ENCODE assay signal across 16 mouse cellular contexts in genomic region chr7:81315583-81315982, GRCm38 (mm10). TPM values are rescaled to one million over a fixed set of nuclear protein-coding genes. Genes with fewer than 3 reads are reported as not detected.
DNase-seq lines count a peak whose midpoint lies in the region; ATAC-seq and TF ChIP-seq lines count a peak whose summit lies in the region.
"Had no signal": no experiment of that assay in that cellular context is flagged by ENCODE, and none has a peak within 500 bp of the region (broad histone marks: within the 10 kb centered on the region; RNA-seq: fewer than 3 reads in every experiment).

No protein-coding gene starts in this region.

- no peak overlapping the region for H3K4me3 ChIP-seq in forebrain, embryonic 11.5 days (ENCODE audit: low read depth, low read length)
- H3K4me3 ChIP-seq in forebrain, embryonic 15.5 days = no peak overlapping the region
- no peak overlapping the region for H3K4me3 ChIP-seq in lung, postnatal 0 days (ENCODE audit: low read depth, low read length)
- H3K4me3 ChIP-seq: embryonic facial prominence, embryonic 12.5 days; limb, embryonic 12.5 days had no signal

- H3K27ac ChIP-seq in forebrain, embryonic 11.5 days (ENCODE audit: low read depth, low read length) = no peak overlapping the region
- H3K27ac ChIP-seq in forebrain, embryonic 15.5 days (replicated peaks) = no peak overlapping the region
- H3K27ac ChIP-seq in lung, postnatal 0 days (ENCODE audit: low read length) = no peak overlapping the region
- H3K27ac ChIP-seq: embryonic facial prominence, embryonic 12.5 days; kidney, postnatal 0 days; limb, embryonic 12.5 days; liver, embryonic 14.5 days had no signal

- no peaks in the 10 kb centered on the region for H3K4me1 ChIP-seq in forebrain, embryonic 11.5 days (replicated peaks; ENCODE audit: control insufficient read depth, insufficient read depth, low read length)
- H3K4me1 ChIP-seq in forebrain, embryonic 15.5 days = no peaks in the 10 kb centered on the region
- H3K4me1 ChIP-seq in lung, postnatal 0 days (ENCODE audit: insufficient read depth, low read depth, low read length) = no peaks in the 10 kb centered on the region
- H3K4me1 ChIP-seq: embryonic facial prominence, embryonic 12.5 days had no signal

- no peaks in the 10 kb centered on the region for H3K27me3 ChIP-seq in forebrain, embryonic 11.5 days (ENCODE audit: control insufficient read depth, insufficient read depth, low read length)
- no peaks in the 10 kb centered on the region for H3K27me3 ChIP-seq in forebrain, embryonic 15.5 days
- no peaks in the 10 kb centered on the region for H3K27me3 ChIP-seq in lung, postnatal 0 days (replicated peaks; ENCODE audit: insufficient read depth, low read length)
- H3K27me3 ChIP-seq: embryonic facial prominence, embryonic 12.5 days; limb, embryonic 12.5 days had no signal

- H3K4me2 ChIP-seq in forebrain, embryonic 11.5 days (ENCODE audit: low read depth, low read length, severe bottlenecking) = no peak overlapping the region
- no peak overlapping the region for H3K4me2 ChIP-seq in forebrain, embryonic 15.5 days (replicated peaks)
- H3K4me2 ChIP-seq in lung, postnatal 0 days (replicated peaks; ENCODE audit: low read depth, low read length) = no peak overlapping the region
- H3K4me2 ChIP-seq: embryonic facial prominence, embryonic 12.5 days; limb, embryonic 12.5 days had no signal

- 80% methylated on average over 8 of the region's 8 CpGs for WGBS in forebrain, embryonic 11.5 days
- WGBS in forebrain, embryonic 15.5 days = 76% methylated on average over 8 of the region's 8 CpGs
- WGBS in lung, postnatal 0 days = 43% methylated on average over 8 of the region's 8 CpGs

- TF ChIP-seq EP300 in lung, postnatal 0 days (IDR thresholded peaks at IDR 0.05) = no peak

- ATAC-seq in forebrain, embryonic 11.5 days (replicated peaks; ENCODE audit: low FRiP score) = no peak
- ATAC-seq in forebrain, embryonic 15.5 days (replicated peaks) = no peak
- ATAC-seq in lung, postnatal 0 days = peak; percentile 25; the same call in 1 of the 2 replicates
- ATAC-seq: midbrain, embryonic 16.5 days had no signal

- no peak overlapping the region for H3K9ac ChIP-seq in forebrain, embryonic 11.5 days (ENCODE audit: low read length)
- H3K9ac ChIP-seq in forebrain, embryonic 15.5 days (replicated peaks) = no peak overlapping the region
- no peak overlapping the region for H3K9ac ChIP-seq in lung, postnatal 0 days (replicated peaks; ENCODE audit: low read depth)
- H3K9ac ChIP-seq: embryonic facial prominence, embryonic 12.5 days; limb, embryonic 12.5 days; liver, embryonic 14.5 days had no signal

- TF ChIP-seq CTCF in lung, postnatal 0 days (IDR thresholded peaks at IDR 0.05) = no peak

- peak; percentile 11 for DNase-seq in forebrain, embryonic 11.5 days (ENCODE audit: low spot score)
- DNase-seq in lung, postnatal 0 days (ENCODE audit: low spot score) = peak; percentile 19
- DNase-seq in lung, postnatal 25 days (ENCODE audit: low spot score) = no peak
- peak; percentile 76 for DNase-seq in 3T3-L1 (ENCODE audit: low read depth, low spot score)
- peak; percentile 70 for DNase-seq in fibroblast of lung, adult 2 months (ENCODE audit: low read depth)
- no peak for DNase-seq in left cerebral cortex, postnatal 25 days (ENCODE audit: low spot score in 2 of 2)
- DNase-seq: cerebellum, adult 8-10 months; layer of hippocampus, adult 9-11 months; right cerebral cortex, postnatal 25 days; thymus, postnatal 4 days had no signal

- no peaks in the 10 kb centered on the region for H3K36me3 ChIP-seq in forebrain, embryonic 11.5 days (ENCODE audit: control insufficient read depth, insufficient read depth, low read length)
- no peaks in the 10 kb centered on the region for H3K36me3 ChIP-seq in forebrain, embryonic 15.5 days
- no peaks in the 10 kb centered on the region for H3K36me3 ChIP-seq in lung, postnatal 0 days (ENCODE audit: insufficient read depth, low read length)
- H3K36me3 ChIP-seq: embryonic facial prominence, embryonic 12.5 days; limb, embryonic 12.5 days had no signal

- no peaks in the 10 kb centered on the region for H3K9me3 ChIP-seq in forebrain, embryonic 11.5 days (ENCODE audit: control insufficient read depth, low read length)
- no peaks in the 10 kb centered on the region for H3K9me3 ChIP-seq in forebrain, embryonic 15.5 days
- H3K9me3 ChIP-seq in lung, postnatal 0 days (ENCODE audit: low read length) = no peaks in the 10 kb centered on the region
- H3K9me3 ChIP-seq: embryonic facial prominence, embryonic 12.5 days; limb, embryonic 12.5 days had no signal

- intact Hi-C loops in left cerebral cortex, postnatal 25 days (cut with DNase I) = loop anchor here (5.0 kb wide), 1 partner anchor 103 kb away; the partner anchor contains the start of gene Pde8a

RNA-seq across cellular contexts. Expression of gene Rps17, which starts 29.5 kb away (rescaled TPM):
- polyA plus RNA-seq in forebrain, embryonic 11.5 days (2014; fragmentation: Nextera tagmentation; extraction: Ambion mirVana) = 1,077 and 1,117 TPM in 2 replicates
- 804 and 852 TPM in 2 replicates for polyA plus RNA-seq in forebrain, embryonic 15.5 days (2015; fragmentation: Nextera tagmentation; extraction: Ambion mirVana)
- 860 and 899 TPM in 2 replicates for polyA plus RNA-seq in lung, postnatal 0 days (2015; fragmentation: Nextera tagmentation; extraction: Ambion mirVana)
- total RNA-seq in left cerebral cortex, postnatal 25 days (2021) = 100 to 1,000 TPM; 474 to 482 TPM

Comparison
In these comparisons a context has a peak if more than half of its experiments do, and no peak if none do; other contexts are left out.
1. DNase-seq: peak in forebrain, embryonic 11.5 days (single experiment), lung, postnatal 0 days (single experiment), 3T3-L1 (single experiment) and fibroblast of lung, adult 2 months (single experiment); none in lung, postnatal 25 days (single experiment) and left cerebral cortex, postnatal 25 days (0 of 2).